26 mouse cellular contexts compared by ENCODE assay signal in genomic region chr16:84795337-84795736, GRCm38 (mm10). TPM values are rescaled to one million over a fixed set of nuclear protein-coding genes. Genes with fewer than 3 reads are reported as not detected.
DNase-seq lines count a peak whose midpoint lies in the region; ATAC-seq and TF ChIP-seq lines count a peak whose summit lies in the region.
"Had no signal": no experiment of that assay in that cellular context is flagged by ENCODE, and none has a peak within 500 bp of the region (broad histone marks: within the 10 kb centered on the region; RNA-seq: fewer than 3 reads in every experiment).

No protein-coding gene starts in this region.

- no peaks in the 10 kb centered on the region for H3K4me1 ChIP-seq in kidney, postnatal 0 days (replicated peaks; ENCODE audit: insufficient read depth, low read length)
- H3K4me1 ChIP-seq in kidney, adult 2 months (ENCODE audit: control insufficient read depth, insufficient read depth, low read length): no peaks in the 10 kb centered on the region
- H3K4me1 ChIP-seq in lung, postnatal 0 days (ENCODE audit: insufficient read depth, low read depth, low read length): no peaks in the 10 kb centered on the region
- no peaks in the 10 kb centered on the region for H3K4me1 ChIP-seq in stomach, postnatal 0 days (replicated peaks; ENCODE audit: control insufficient read depth, insufficient read depth)
- H3K4me1 ChIP-seq: embryonic facial prominence, embryonic 13.5 days; forebrain, embryonic 12.5 days; hindbrain, embryonic 12.5 days; limb, embryonic 10.5 days; liver, embryonic 13.5 days; neural tube, embryonic 15.5 days; stomach, embryonic 15.5 days had no signal

- TF ChIP-seq EP300 in lung, postnatal 0 days (IDR thresholded peaks at IDR 0.05): no peak
- TF ChIP-seq EP300 in stomach, postnatal 0 days (optimal IDR thresholded peaks at IDR 0.05): no peak

- no peak overlapping the region for H3K27ac ChIP-seq in kidney, postnatal 0 days
- H3K27ac ChIP-seq in kidney, adult 2 months (ENCODE audit: insufficient read depth, low read depth, low read length): no peak overlapping the region
- no peak overlapping the region for H3K27ac ChIP-seq in lung, postnatal 0 days (ENCODE audit: low read length)
- H3K27ac ChIP-seq in stomach, postnatal 0 days (replicated peaks): no peak overlapping the region
- H3K27ac ChIP-seq: embryonic facial prominence, embryonic 13.5 days; forebrain, embryonic 12.5 days; hindbrain, embryonic 12.5 days; limb, embryonic 10.5 days; liver, embryonic 13.5 days; neural tube, embryonic 15.5 days; stomach, embryonic 15.5 days had no signal

- TF ChIP-seq POLR2A in kidney, adult 2 months (IDR thresholded peaks at IDR 0.05; ENCODE audit: low read depth, low read length): no peak

- H3K9me3 ChIP-seq in kidney, postnatal 0 days (replicated peaks; ENCODE audit: low read length): no peaks in the 10 kb centered on the region
- no peaks in the 10 kb centered on the region for H3K9me3 ChIP-seq in lung, postnatal 0 days (ENCODE audit: low read length)
- no peaks in the 10 kb centered on the region for H3K9me3 ChIP-seq in stomach, postnatal 0 days (ENCODE audit: control insufficient read depth, low read length)
- H3K9me3 ChIP-seq: embryonic facial prominence, embryonic 13.5 days; forebrain, embryonic 12.5 days; limb, embryonic 10.5 days; liver, embryonic 13.5 days; neural tube, embryonic 15.5 days; stomach, embryonic 15.5 days had no signal

- H3K4me2 ChIP-seq in kidney, postnatal 0 days (ENCODE audit: low read length): no peak overlapping the region
- no peak overlapping the region for H3K4me2 ChIP-seq in lung, postnatal 0 days (replicated peaks; ENCODE audit: low read depth, low read length)
- H3K4me2 ChIP-seq in stomach, postnatal 0 days (replicated peaks; ENCODE audit: low read depth): no peak overlapping the region
- H3K4me2 ChIP-seq: embryonic facial prominence, embryonic 13.5 days; forebrain, embryonic 12.5 days; heart, embryonic 11.5 days; hindbrain, embryonic 12.5 days; liver, embryonic 13.5 days; neural tube, embryonic 15.5 days; stomach, embryonic 15.5 days had no signal

- ATAC-seq in CD4-positive, CD25-positive, alpha-beta regulatory T cell, adult 4 months: no peak
- ATAC-seq in kidney, postnatal 0 days (replicated peaks; ENCODE audit: low FRiP score, low read depth): no peak
- ATAC-seq in lung, postnatal 0 days: no peak
- ATAC-seq in stomach, postnatal 0 days (ENCODE audit: low FRiP score, low TSS enrichment): no peak

- DNase-seq in CD4-positive, CD25-positive, alpha-beta regulatory T cell, adult 2 months (ENCODE audit: low read depth, low spot score): peak; percentile 5
- DNase-seq in kidney, postnatal 0 days (ENCODE audit: low spot score): no peak
- no peak for DNase-seq in kidney, adult 2 months
- DNase-seq in lung, postnatal 0 days (ENCODE audit: low spot score): no peak
- DNase-seq in lung, postnatal 4 days: no peak
- no peak for DNase-seq in stomach, postnatal 0 days (ENCODE audit: low spot score)
- DNase-seq: adrenal gland, adult 2 months; cerebellum, adult 11-12 months; cerebellum, postnatal 25 days; embryo, embryonic 11 days; heart, postnatal 14 days; kidney, adult 18-20 months; kidney, postnatal 10 days; liver, embryonic 13.5 days; thymus, adult 18-20 months; thymus, postnatal 36 days had no signal

- H3K27me3 ChIP-seq in kidney, postnatal 0 days (ENCODE audit: insufficient read depth, low read length): no peaks in the 10 kb centered on the region
- no peaks in the 10 kb centered on the region for H3K27me3 ChIP-seq in kidney, adult 2 months (replicated peaks; ENCODE audit: control insufficient read depth, insufficient read depth, low read length)
- no peaks in the 10 kb centered on the region for H3K27me3 ChIP-seq in lung, postnatal 0 days (replicated peaks; ENCODE audit: insufficient read depth, low read length)
- no peaks in the 10 kb centered on the region for H3K27me3 ChIP-seq in stomach, postnatal 0 days (ENCODE audit: control insufficient read depth, insufficient read depth, low read length)
- H3K27me3 ChIP-seq: embryonic facial prominence, embryonic 13.5 days; forebrain, embryonic 12.5 days; hindbrain, embryonic 12.5 days; liver, embryonic 13.5 days; neural tube, embryonic 15.5 days; stomach, embryonic 15.5 days had no signal

- H3K36me3 ChIP-seq in kidney, postnatal 0 days (ENCODE audit: insufficient read depth, low read length): no peaks in the 10 kb centered on the region
- H3K36me3 ChIP-seq in kidney, adult 2 months (ENCODE audit: control insufficient read depth, insufficient read depth, low read length): no peaks in the 10 kb centered on the region
- H3K36me3 ChIP-seq in lung, postnatal 0 days (ENCODE audit: insufficient read depth, low read length): no peaks in the 10 kb centered on the region
- H3K36me3 ChIP-seq in stomach, postnatal 0 days (ENCODE audit: control insufficient read depth, insufficient read depth, low read length): no peaks in the 10 kb centered on the region
- H3K36me3 ChIP-seq: embryonic facial prominence, embryonic 13.5 days; G1E; limb, embryonic 10.5 days; liver, embryonic 13.5 days; neural tube, embryonic 15.5 days; stomach, embryonic 15.5 days had no signal

- TF ChIP-seq CTCF in kidney, postnatal 0 days (IDR thresholded peaks at IDR 0.05; ENCODE audit: low read depth): 0 out of 2 replicates have a peak, but pooled peaks have one; percentile 8
- no peak; the same call in 1 of the 2 replicates for TF ChIP-seq CTCF in kidney, adult 2 months (conservative IDR thresholded peaks at IDR 0.05; ENCODE audit: insufficient read depth, insufficient read length, low read depth, low read length)
- peak; percentile 35 for TF ChIP-seq CTCF in lung, postnatal 0 days (IDR thresholded peaks at IDR 0.05)
- TF ChIP-seq CTCF in stomach, postnatal 0 days (IDR thresholded peaks at IDR 0.05; ENCODE audit: low read depth): peak; percentile 38

- H3K9ac ChIP-seq in kidney, postnatal 0 days (ENCODE audit: low read depth, low read length): no peak overlapping the region
- H3K9ac ChIP-seq in lung, postnatal 0 days (replicated peaks; ENCODE audit: low read depth): no peak overlapping the region
- H3K9ac ChIP-seq in stomach, postnatal 0 days (ENCODE audit: low read length): no peak overlapping the region
- H3K9ac ChIP-seq: embryonic facial prominence, embryonic 13.5 days; forebrain, embryonic 12.5 days; hindbrain, embryonic 12.5 days; liver, embryonic 13.5 days; neural tube, embryonic 15.5 days; stomach, embryonic 15.5 days had no signal

- WGBS in kidney, postnatal 0 days: 72% methylated on average over 3 of the region's 3 CpGs
- WGBS in kidney, adult 2 months: 61% methylated on average over 3 of the region's 3 CpGs
- 43% methylated on average over 3 of the region's 3 CpGs for WGBS in lung, postnatal 0 days
- WGBS in stomach, postnatal 0 days: 47% methylated on average over 3 of the region's 3 CpGs

- H3K4me3 ChIP-seq in kidney, postnatal 0 days (replicated peaks; ENCODE audit: low read depth, low read length): no peak overlapping the region
- H3K4me3 ChIP-seq in kidney, adult 2 months (ENCODE audit: insufficient read depth, low read depth, low read length): no peak overlapping the region
- H3K4me3 ChIP-seq in lung, postnatal 0 days (ENCODE audit: low read depth, low read length): no peak overlapping the region
- no peak overlapping the region for H3K4me3 ChIP-seq in stomach, postnatal 0 days (ENCODE audit: low read depth, low read length)
- H3K4me3 ChIP-seq: embryonic facial prominence, embryonic 13.5 days; erythroblast, embryonic 14.5 days; forebrain, embryonic 12.5 days; hindbrain, embryonic 12.5 days; limb, embryonic 10.5 days; liver, embryonic 13.5 days; neural tube, embryonic 15.5 days; stomach, embryonic 15.5 days had no signal

RNA-seq across cellular contexts. Expression of gene Jam2, which starts 21.4 kb away (rescaled TPM):
- under 1 TPM; 0.19 to 0.43 TPM for polyA plus RNA-seq in CD4-positive, CD25-positive, alpha-beta regulatory T cell, adult 4 months (2017; shearing (Covaris generic))
- polyA plus RNA-seq in kidney, postnatal 0 days (2015; fragmentation: Nextera tagmentation; extraction: Ambion mirVana): 7.1 and 8.3 TPM in 2 replicates
- polyA plus RNA-seq in kidney, adult 2 months (2012; rRNA removed): 5.0 and 6.1 TPM in 2 replicates
- polyA plus RNA-seq in lung, postnatal 0 days (2015; fragmentation: Nextera tagmentation; extraction: Ambion mirVana): 33.2 and 38.2 TPM in 2 replicates
- 6.3 and 6.4 TPM in 2 replicates for polyA plus RNA-seq in stomach, postnatal 0 days (2015; fragmentation: Nextera tagmentation; extraction: Ambion mirVana)
- polyA plus RNA-seq: erythroblast, embryonic 14.5 days; G1E had no signal

RNA-seq across cellular contexts. Expression of gene Gabpa, which starts 39.4 kb away (rescaled TPM):
- 10 to 100 TPM; 18.1 to 19.2 TPM for polyA plus RNA-seq in CD4-positive, CD25-positive, alpha-beta regulatory T cell, adult 4 months (2017; shearing (Covaris generic))
- 24.6 and 26.2 TPM in 2 replicates for polyA plus RNA-seq in kidney, postnatal 0 days (2015; fragmentation: Nextera tagmentation; extraction: Ambion mirVana)
- polyA plus RNA-seq in kidney, adult 2 months (2012; rRNA removed): 9.0 and 11.0 TPM in 2 replicates
- polyA plus RNA-seq in lung, postnatal 0 days (2015; fragmentation: Nextera tagmentation; extraction: Ambion mirVana): 13.9 and 17.3 TPM in 2 replicates
- polyA plus RNA-seq in stomach, postnatal 0 days (2015; fragmentation: Nextera tagmentation; extraction: Ambion mirVana): 10.8 and 11.1 TPM in 2 replicates

RNA-seq across cellular contexts. Expression of gene Atp5j, which starts 40.1 kb away (rescaled TPM):
- polyA plus RNA-seq in CD4-positive, CD25-positive, alpha-beta regulatory T cell, adult 4 months (2017; shearing (Covaris generic)): 100 to 1,000 TPM; 385 to 522 TPM
- polyA plus RNA-seq in kidney, postnatal 0 days (2015; fragmentation: Nextera tagmentation; extraction: Ambion mirVana): 1,513 and 1,607 TPM in 2 replicates
- 345 and 434 TPM in 2 replicates for polyA plus RNA-seq in kidney, adult 2 months (2012; rRNA removed)
- 663 and 711 TPM in 2 replicates for polyA plus RNA-seq in lung, postnatal 0 days (2015; fragmentation: Nextera tagmentation; extraction: Ambion mirVana)
- polyA plus RNA-seq in stomach, postnatal 0 days (2015; fragmentation: Nextera tagmentation; extraction: Ambion mirVana): 956 and 984 TPM in 2 replicates

RNA-seq across cellular contexts. Expression of gene Mrpl39, which starts 59.8 kb away (rescaled TPM):
- polyA plus RNA-seq in CD4-positive, CD25-positive, alpha-beta regulatory T cell, adult 4 months (2017; shearing (Covaris generic)): 10 to 100 TPM; 21.2 to 27.5 TPM
- 45.5 and 46.3 TPM in 2 replicates for polyA plus RNA-seq in kidney, postnatal 0 days (2015; fragmentation: Nextera tagmentation; extraction: Ambion mirVana)
- polyA plus RNA-seq in kidney, adult 2 months (2012; rRNA removed): 26.6 and 34.1 TPM in 2 replicates
- 27.0 and 29.4 TPM in 2 replicates for polyA plus RNA-seq in lung, postnatal 0 days (2015; fragmentation: Nextera tagmentation; extraction: Ambion mirVana)
- 30.2 and 31.2 TPM in 2 replicates for polyA plus RNA-seq in stomach, postnatal 0 days (2015; fragmentation: Nextera tagmentation; extraction: Ambion mirVana)
